Mouse (Mus musculus): ENCODE data around the gene Zfp970.
"Not testable (repeated sequence)": the region's sequence is repeated elsewhere in the genome, so short reads cannot be mapped to it uniquely, and the experiment has no call there.

Zfp970 gene

GRCm38 (mm10) chr2:177464676-177465075, at the start of gene Zfp970:
Gene Zfp970, plus strand, starts transcription at chr2:177464733.
- not testable (repeated sequence) for DNase-seq (ENCODE audit: low spot score)

- DNase-seq (ENCODE audit: low spot score), result not testable (repeated sequence)
Observed at GRCm38 (mm10) chr2:177468222-177468621, 3.7 kb downstream of the Zfp970 start.

DNA sequence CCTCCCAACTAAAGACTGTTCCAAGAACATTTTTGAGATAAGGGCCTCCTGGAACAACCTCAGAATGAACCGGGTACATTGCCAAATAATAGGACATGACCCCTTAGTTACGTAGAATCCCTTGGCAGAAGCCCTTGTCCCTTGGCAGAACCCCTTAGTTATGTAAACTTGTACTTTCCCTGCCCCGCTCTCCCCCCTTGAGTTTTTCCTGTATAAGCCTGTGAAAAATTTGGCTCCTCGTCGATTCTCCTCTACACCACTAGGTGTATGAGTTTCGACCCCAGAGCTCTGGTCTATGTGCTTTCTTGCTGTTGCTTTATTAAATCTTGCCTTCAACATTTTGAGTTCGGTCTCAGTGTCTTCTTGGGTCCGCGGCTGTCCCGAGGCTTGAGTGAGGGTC, 7.7 kb downstream of the Zfp970 start:
- DNase-seq (ENCODE audit: low spot score), result not testable (repeated sequence)

GRCm38 (mm10) chr2:177481971-177482370, 17.4 kb downstream of the Zfp970 start:
- DNase-seq (ENCODE audit: low spot score), result not testable (repeated sequence)

DNA sequence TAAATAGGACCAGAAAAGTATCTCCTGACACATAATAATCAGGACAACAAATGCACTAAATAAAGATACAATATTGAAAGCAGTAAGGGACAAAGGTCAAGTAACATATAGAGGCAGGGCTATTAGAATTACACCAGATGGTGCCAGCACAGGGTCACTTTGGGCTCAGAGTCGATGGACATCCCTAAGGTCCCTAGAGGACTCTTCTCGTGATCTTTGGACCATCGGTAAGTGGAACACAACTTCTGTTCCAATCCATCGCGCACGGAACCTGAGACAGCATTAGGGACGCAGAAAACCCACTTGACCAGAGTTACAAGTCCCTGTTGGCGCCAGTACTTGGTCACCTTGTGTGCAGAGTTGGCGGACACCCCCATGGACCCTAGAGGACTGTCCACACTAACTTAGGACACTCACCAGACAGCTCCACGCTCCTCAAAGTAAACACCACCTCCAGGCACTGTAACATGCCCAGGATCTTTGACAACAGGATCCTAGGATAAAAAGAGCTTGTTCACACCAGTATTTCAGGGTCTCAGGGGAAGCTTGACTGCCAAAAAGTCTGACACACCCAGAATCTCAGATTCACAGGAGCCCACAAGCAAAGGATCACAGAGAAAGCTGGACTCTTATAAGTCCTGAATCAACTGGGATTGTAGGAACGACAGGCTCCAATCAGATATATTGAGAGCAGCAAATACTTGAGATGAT, 18.9 kb downstream of the Zfp970 start:
- not testable (repeated sequence) for DNase-seq (ENCODE audit: low spot score)

DNA sequence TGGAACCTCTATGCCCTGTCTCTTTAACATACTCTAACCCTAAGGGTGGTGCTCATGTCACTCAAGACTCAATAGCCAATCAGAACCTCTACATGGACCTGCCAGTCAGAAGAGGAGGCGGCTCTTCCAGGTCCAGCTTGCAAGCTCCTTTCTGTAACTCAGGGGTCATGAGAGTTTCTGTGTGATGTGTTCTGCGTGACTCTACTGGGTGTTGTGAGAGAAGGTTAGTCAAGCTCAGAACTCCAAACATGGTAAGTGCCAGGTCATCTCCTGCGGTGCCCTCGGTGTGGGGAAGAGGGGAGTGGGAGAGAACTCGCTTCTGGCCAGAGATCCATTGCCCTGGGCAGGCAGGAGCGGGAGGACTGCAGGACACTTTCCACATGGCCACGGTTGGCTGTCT, 33.5 kb downstream of the Zfp970 start, which contains the start of gene Gm14403:
TSS of gene Gm14403 (plus strand) at position 149 of the 400 bp plus-strand sequence.
- DNase-seq (ENCODE audit: low spot score), result not testable (repeated sequence)

DNA sequence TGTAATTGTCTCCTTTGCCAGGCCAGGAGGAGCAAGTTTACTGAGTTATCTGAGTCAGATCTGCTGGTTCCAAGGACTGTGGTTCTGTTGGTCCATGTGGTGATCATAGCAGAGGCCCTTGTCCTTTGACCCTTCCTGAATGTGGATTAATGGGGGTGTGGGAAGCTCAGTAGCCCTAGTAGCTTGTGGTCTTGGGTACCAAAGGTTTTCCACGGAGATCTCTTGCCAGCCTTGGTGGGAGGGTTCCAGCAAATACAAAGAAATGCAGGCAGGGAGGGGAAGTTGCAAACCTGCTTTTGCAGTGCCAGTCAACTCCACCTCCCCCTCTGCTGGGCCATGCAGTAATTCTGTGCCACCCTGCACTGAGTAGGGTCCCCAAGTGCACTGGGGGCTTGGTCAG, 34.6 kb downstream of the Zfp970 start:
- not testable (repeated sequence) for DNase-seq (ENCODE audit: low spot score)

GRCm38 (mm10) chr2:177505211-177505719, 40.7 kb downstream of the Zfp970 start:
- not testable (repeated sequence) for DNase-seq (ENCODE audit: low spot score)

GRCm38 (mm10) chr2:177511381-177511780, 46.8 kb downstream of the Zfp970 start:
- not testable (repeated sequence) for DNase-seq (ENCODE audit: low spot score)

DNA sequence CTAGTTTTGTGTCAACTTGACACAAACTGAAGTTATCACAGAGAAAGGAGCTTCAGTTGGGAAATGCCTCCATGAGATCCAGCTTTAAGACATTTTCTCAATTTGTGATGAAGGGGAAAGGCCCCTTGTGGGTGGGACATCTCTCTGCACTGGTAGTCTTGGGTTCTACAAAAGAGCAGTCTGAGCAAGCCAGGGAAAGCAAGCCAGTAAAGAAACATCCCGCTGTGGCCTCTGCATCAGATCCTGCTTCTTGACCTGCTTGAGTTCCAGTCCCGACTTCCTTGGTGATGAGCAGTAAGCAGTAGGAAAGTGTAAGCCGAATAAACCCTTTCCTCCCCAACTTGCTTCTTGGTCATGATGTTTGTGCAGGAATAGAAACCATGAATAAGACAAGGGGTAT, 47.4 kb downstream of the Zfp970 start:
- DNase-seq (ENCODE audit: low spot score), result not testable (repeated sequence)

GRCm38 (mm10) chr2:177513991-177514479, 49.5 kb downstream of the Zfp970 start:
- DNase-seq (ENCODE audit: low spot score), result not testable (repeated sequence)

- not testable (repeated sequence) for DNase-seq (ENCODE audit: low spot score)
Observed at GRCm38 (mm10) chr2:177517746-177518145, 53.2 kb downstream of the Zfp970 start.

DNA sequence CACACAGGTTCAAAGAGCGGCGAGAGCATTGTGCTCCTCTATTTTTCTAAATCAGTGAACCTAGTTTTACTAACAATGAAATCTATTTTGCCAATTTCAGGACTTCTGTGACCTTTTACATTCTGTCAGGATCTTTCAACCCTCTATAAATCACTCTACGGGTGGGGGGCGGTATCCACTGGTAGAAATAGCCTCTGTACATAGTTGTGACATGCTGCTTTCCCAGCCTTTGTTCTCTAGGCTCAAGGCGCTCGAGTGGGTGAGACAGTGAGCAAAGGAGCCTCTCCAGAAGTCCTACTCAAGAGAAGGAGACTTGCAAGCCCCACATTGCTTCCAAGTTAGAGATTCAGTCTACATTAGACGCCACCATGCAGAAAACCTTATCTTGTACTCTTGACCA, 53.8 kb downstream of the Zfp970 start:
- not testable (repeated sequence) for DNase-seq (ENCODE audit: low spot score)

GRCm38 (mm10) chr2:177518960-177519359, 54.4 kb downstream of the Zfp970 start:
- not testable (repeated sequence) for DNase-seq (ENCODE audit: low spot score)

DNA sequence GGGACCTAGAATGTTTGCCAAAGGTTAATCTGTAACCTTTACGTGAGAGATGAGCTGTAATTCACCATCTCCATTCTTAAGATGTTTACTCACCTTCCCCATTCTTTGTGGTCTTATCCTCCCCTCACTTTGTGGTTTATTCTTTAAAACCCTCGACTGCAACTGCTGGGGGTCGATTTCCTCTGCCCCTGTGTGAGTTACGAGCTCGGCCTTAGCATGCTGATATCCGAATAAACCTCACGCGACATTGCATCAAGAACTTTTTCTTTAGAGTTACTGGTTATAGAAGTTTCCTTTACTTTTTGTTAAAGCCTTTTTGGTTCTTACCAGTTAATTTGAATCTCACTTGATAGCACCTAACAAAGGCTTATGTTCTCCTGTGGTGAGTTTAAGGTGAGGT, 55.5 kb downstream of the Zfp970 start:
- no peak for DNase-seq (ENCODE audit: low spot score)

DNA sequence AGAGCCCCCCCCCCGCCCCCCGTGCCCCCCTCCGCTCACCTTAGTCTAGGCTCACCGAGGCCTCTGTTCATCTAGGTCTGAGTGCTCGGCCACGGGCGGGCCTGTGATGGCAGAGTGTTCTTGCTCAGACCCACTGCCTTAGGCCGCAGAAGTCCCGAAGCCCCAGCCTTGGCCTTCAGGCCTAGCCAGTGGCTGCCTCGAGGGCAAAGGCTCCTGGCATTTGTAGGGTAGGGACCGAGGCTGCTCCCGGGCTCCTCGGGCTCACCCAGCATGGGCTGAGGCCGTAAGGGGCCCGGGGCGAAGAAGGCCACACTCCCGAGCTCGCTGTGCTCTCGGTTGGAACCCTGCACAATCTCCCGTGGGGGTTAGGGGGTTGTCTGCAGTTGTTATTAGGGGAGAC, 58.5 kb downstream of the Zfp970 start:
- DNase-seq (ENCODE audit: low spot score), result no peak

DNA sequence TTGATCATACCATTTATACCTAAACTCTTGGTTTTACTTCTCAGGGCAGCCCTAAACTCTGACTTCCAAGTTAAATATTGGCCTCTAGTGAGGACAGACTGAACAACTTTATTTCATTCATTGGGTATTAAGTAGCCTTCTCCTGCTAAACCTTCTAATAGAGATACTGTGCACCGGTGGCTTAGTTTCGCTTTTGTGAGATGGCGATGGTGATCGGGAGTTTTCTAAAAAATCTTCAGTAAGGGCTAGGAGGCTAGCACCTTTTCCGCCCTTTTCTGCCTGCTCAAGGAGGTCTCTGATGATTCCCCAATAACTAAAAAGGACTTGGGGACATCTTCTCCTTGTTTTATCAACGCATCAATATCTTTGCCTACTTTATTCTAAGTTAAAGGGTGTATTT, 59.1 kb downstream of the Zfp970 start:
- not testable (repeated sequence) for DNase-seq (ENCODE audit: low spot score)

DNA sequence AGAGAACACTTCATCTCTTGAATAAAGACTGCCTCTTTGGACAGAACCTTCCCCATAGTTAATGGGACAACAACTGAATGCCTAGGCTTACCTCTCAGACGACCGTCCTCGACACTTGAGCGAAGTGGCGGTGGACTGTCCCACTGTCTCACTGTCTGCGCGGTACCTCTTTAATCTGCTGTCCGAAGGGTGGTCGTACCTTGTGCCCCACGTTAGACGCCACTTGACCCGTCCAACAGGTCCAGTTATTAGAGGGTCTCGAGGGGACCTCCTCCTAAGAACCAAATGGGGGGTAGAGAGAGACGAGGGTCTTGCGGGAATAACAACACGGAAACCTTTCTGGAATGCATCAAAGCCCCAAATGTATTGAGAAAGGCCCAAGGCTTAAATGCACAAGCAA, 59.6 kb downstream of the Zfp970 start:
- not testable (repeated sequence) for DNase-seq (ENCODE audit: low spot score)
